Mouse (Mus musculus) lung, embryonic 14.5 days (tissue): ENCODE data around the gene Fam213b. TPM values are rescaled to one million over a fixed set of nuclear protein-coding genes. Genes with fewer than 3 reads are reported as not detected.

Source experiments
- ATAC-seq: fragments of 200-750 bp; cut with Nextera tagmentation; 2 replicates; pipeline ENCODE4 v1.8.0; 2017; ENCODE audit warnings: mild to moderate bottlenecking, moderate TSS enrichment, moderate library complexity; ENCODE audit not compliant: insufficient read depth
- DNase-seq: peaks from one replicate; pipeline ENCODE4 v3.0.0-alpha.2; 2015
- H3K27ac ChIP-seq: fragments of 300-500 bp; sonication (generic); 2 replicates; pipeline ENCODE4 v1.5.1; 2014; ENCODE audit warnings: low read depth, mild to moderate bottlenecking, moderate library complexity
- H3K27me3 ChIP-seq: fragments of 300-500 bp; sonication (generic); 2 replicates; pipeline ENCODE4 v1.6.1; 2014; ENCODE audit warnings: low read length, control low read depth; ENCODE audit not compliant: insufficient read depth
- H3K36me3 ChIP-seq: fragments of 300-500 bp; sonication (generic); 2 replicates; pipeline ENCODE4 v1.6.1; 2014; ENCODE audit warnings: control low read depth; ENCODE audit not compliant: insufficient read depth
- H3K4me1 ChIP-seq: fragments of 300-500 bp; sonication (generic); 2 replicates; pipeline ENCODE4 v1.6.1; 2014; ENCODE audit warnings: antibody characterized with exemption, control low read depth; ENCODE audit not compliant: insufficient read depth
- H3K4me2 ChIP-seq: fragments of 300-500 bp; sonication (generic); 2 replicates; pipeline ENCODE4 v1.6.1; 2014; ENCODE audit warnings: mild to moderate bottlenecking
- H3K4me3 ChIP-seq: fragments of 300-500 bp; sonication (generic); 2 replicates; pipeline ENCODE4 v1.5.1; 2014; ENCODE audit warnings: low read depth, low read length
- H3K9ac ChIP-seq: fragments of 300-500 bp; sonication (generic); 2 replicates; pipeline ENCODE4 v1.6.1; 2014
- H3K9me3 ChIP-seq: fragments of 300-500 bp; sonication (generic); 2 replicates; pipeline ENCODE4 v1.6.1; 2016; ENCODE audit warnings: low read depth, low read length, control low read depth
- CTCF ChIP-seq: IDR thresholded peaks from 2 replicates; pipeline ENCODE4 v1.5.1; 2016; ENCODE audit warnings: antibody characterized with exemption, low read depth
- WGBS: fragments of 180-500 bp; shearing (Covaris S2); extraction: QIAGEN DNeasy Blood & Tissue Kit; methylation state at CpG from one replicate; pipeline ENCODE4 v1.1.7; 2014; 5-methylcytosine and 5-hydroxymethylcytosine counted together
- polyA plus RNA-seq: library from polyadenylated mRNA; unstranded; fragments of >200 nt; fragmentation: Nextera tagmentation; extraction: Ambion mirVana; gene quantifications from 2 replicates; pipeline ENCODE4 v1.2.1, GENCODE M21; 2014

Fam213b gene
- polyA plus RNA-seq, 1 experiment from 2014 or later, result 39.9 TPM

DNA sequence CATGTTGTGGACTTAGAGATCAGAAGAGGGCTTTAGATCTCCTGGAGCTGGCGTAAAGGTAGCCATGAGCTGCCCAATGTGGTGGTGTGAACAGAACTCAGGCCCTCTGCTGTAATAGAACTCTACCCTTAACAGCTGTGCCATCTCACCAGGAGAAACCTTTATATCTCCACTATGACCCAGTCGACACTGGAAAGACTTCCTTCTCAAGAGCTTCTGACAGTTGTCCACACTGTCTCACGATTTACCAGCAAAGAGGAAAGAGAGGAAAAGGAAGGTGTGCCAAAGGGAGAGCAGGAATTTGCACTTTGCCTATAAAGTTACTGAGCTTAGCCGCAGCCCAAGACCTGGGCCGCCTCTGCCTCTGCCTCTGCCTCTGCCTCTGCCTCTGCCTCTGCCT, 42.9 kb upstream of the Fam213b start:
- Histone ChIP-seq H3K36me3 (no peaks in the 10 kb centered on the region), H3K27me3 (no peaks in the 10 kb centered on the region), H3K4me1 (no peaks in the 10 kb centered on the region), H3K9me3 (no peaks in the 10 kb centered on the region), H3K4me3 (no peak overlapping the region), H3K4me2 (no peak overlapping the region), H3K27ac (no peak overlapping the region), H3K9ac (no peak overlapping the region)
- no peak for DNase-seq
- 93% methylated on average over 5 of the region's 5 CpGs for WGBS
- no peak for ATAC-seq
- no peak for TF ChIP-seq CTCF

DNA sequence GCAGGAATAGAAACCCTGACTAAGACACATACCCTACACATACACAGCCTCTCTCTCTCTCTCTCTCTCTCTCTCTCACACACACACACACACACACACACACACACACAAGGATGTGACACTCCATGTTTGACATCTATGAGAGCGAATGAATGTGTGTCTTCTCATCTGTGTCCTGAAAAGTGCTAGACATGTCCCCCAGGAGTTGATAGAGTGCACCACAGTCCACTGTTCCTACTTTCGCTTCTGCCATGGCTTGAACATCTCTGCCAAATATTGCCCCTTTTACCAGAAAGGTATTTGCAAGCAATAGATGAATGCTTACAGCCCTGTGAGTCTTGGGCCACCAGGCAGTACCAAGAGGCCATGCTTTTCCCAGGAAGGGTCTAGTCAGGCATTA, 41.2 kb upstream of the Fam213b start:
- TF ChIP-seq CTCF, result no peak
- H3K4me3 ChIP-seq, result no peak overlapping the region
- H3K4me2 ChIP-seq, result no peak overlapping the region
- no peak overlapping the region for H3K27ac ChIP-seq
- no peaks in the 10 kb centered on the region for H3K36me3 ChIP-seq
- no peaks in the 10 kb centered on the region for H3K9me3 ChIP-seq
- H3K4me1 ChIP-seq, result no peaks in the 10 kb centered on the region
- H3K9ac ChIP-seq, result no peak overlapping the region
- 76% methylated on average over 2 of the region's 2 CpGs for WGBS
- no peaks in the 10 kb centered on the region for H3K27me3 ChIP-seq
- DNase-seq, result no peak
- ATAC-seq, result no peak

DNA sequence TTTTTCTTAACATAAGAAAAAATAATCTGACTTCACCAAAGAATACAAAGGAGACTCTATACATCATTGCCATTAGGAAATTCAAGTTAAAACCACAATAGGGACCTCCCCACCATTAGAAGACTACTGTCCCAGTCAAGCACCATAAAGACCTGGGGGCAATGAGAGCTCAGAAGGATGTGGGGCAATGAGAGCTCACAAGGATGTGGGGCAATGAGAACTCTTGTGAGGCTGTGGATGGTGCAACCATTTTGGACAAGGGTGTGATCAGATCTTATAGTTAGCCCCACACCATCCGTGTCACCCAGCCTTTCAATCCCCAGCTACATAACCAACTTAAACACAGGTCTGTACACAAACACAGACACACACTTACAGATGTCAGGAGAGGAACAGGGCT, 38.8 kb upstream of the Fam213b start:
- 61% methylated on average over 1 of the region's 1 CpGs for WGBS
- DNase-seq, result no peak
- Histone ChIP-seq H3K27me3 (no peaks in the 10 kb centered on the region), H3K4me3 (no peak overlapping the region), H3K36me3 (no peaks in the 10 kb centered on the region), H3K9ac (no peak overlapping the region), H3K9me3 (no peaks in the 10 kb centered on the region), H3K27ac (no peak overlapping the region), H3K4me2 (no peak overlapping the region), H3K4me1 (no peaks in the 10 kb centered on the region)
- ATAC-seq, result no peak
- TF ChIP-seq CTCF, result no peak

DNA sequence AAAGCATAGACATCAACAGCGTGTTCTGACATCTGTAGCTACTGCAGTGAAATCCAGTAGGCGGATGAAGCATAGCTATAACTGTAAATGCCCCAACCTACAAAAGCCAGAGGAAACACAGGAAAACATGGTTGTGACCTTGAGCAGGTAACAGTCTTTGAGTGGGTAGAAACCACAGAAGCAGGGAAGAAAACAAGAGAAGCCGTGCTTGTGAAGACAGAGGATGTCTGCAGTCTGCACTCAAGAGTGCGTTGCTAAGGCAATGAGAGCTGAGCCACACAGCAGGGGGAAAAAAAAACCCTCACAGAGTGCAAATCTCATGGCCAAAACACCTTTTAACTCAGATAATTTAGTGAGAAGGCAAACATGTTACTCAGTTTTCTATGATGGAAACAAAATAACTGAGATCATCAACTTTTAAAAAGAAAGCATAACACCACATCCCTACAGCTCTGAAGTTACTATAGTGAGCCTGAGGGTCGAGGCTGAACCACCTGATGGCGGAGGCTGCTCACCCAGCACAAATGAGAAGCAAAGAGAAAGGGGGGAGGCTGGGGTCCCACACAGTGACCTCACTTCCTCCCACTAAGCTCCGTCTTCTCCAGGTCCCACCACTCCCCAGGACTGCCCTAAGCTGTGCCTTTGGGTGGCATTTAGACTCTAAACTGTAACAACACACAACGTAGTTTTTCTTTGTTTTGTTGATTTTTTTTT, 37.8 kb upstream of the Fam213b start:
- Histone ChIP-seq H3K4me1 (no peaks in the 10 kb centered on the region), H3K4me2 (no peak overlapping the region), H3K9me3 (no peaks in the 10 kb centered on the region), H3K9ac (no peak overlapping the region), H3K27me3 (no peaks in the 10 kb centered on the region), H3K27ac (no peak overlapping the region), H3K4me3 (no peak overlapping the region), H3K36me3 (no peaks in the 10 kb centered on the region)
- 51% methylated on average over 8 of the region's 8 CpGs for WGBS
- DNase-seq, result no peak
- no peak for ATAC-seq
- TF ChIP-seq CTCF, result no peak

DNA sequence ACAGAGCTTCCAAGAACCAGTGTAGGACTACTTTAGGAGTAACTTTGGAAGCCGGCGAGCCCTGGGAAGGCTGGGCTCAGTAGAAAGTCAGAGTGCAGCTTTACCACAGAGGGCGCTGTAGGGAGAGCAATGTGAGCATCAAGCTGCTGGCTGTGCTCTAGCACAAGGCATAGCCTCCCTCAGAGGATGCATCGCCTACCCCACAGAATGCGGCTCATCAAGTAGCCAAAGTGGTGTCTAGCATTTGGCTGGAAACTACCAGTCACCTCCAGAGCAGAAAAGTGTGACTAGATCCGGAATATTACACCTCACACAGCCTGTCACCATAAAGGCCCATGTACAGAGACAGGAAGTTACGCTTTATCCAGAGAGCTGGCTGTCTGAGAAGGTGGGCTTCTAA, 36.9 kb upstream of the Fam213b start:
- Histone ChIP-seq H3K4me2 (no peak overlapping the region), H3K4me3 (no peak overlapping the region), H3K4me1 (no peaks in the 10 kb centered on the region), H3K9ac (no peak overlapping the region), H3K27ac (no peak overlapping the region), H3K9me3 (no peaks in the 10 kb centered on the region), H3K27me3 (no peaks in the 10 kb centered on the region), H3K36me3 (no peaks in the 10 kb centered on the region)
- ATAC-seq (no peak), DNase-seq (no peak)
- 72% methylated on average over 7 of the region's 7 CpGs for WGBS
- TF ChIP-seq CTCF, result peak; percentile 7; the same call in 1 of the 2 replicates

DNA sequence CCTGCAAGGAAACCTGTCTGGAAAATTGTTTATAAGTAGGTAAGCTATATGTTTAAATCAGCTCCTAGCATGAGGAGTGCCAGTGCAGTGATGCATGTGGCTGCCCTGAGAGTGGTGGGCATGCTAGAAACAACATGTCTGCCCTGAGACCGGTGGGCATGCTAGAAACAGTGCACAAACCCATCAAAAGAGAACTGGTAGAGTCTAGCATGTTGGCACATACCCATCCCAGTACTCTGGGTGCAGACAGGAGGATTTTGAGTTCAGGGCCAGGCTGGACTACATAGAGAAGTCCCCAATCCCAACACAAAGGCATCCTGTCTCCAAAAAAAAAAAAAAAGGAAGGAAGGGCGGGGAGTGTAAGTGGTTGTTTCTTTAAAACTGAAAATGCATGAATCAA, 35.9 kb upstream of the Fam213b start:
- no peaks in the 10 kb centered on the region for H3K36me3 ChIP-seq
- no peak overlapping the region for H3K4me3 ChIP-seq
- no peaks in the 10 kb centered on the region for H3K27me3 ChIP-seq
- TF ChIP-seq CTCF, result no peak
- no peak overlapping the region for H3K4me2 ChIP-seq
- H3K9ac ChIP-seq, result no peak overlapping the region
- ATAC-seq (no peak), DNase-seq (no peak)
- no peaks in the 10 kb centered on the region for H3K9me3 ChIP-seq
- H3K27ac ChIP-seq, result no peak overlapping the region
- no peaks in the 10 kb centered on the region for H3K4me1 ChIP-seq
- 82% methylated on average over 2 of the region's 2 CpGs for WGBS

DNA sequence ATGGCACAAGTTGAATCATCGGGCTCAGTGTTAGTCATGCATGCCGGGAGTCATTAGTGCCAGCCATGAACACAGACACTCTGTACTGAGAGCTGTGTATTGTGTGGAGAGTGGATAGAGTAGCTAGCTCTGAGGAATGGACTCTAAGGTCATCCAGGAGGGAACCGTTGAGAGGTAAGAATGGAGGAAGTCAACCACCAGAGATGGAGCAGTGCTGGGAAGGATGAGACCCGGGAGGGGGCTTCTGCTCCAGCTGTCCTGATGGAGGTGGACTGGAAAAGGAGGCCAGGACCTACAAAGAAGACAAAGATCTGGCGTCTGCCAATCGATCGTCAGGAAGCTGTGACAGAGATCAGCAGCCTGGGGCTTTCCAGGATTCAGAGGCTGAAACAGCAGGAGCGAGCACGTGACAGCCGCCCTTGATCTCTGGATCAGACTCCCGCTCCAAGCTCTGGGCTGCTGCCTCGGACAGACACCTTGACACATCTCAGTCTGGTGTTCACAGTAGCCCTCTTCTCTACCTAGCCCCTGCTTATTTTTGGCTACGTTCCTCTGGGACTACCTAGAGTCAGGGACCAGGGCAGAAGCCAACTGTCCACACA, 34.5 kb upstream of the Fam213b start:
- Histone ChIP-seq H3K27ac (no peak overlapping the region), H3K36me3 (no peaks in the 10 kb centered on the region), H3K4me1 (peaks cover under 1% of the 10 kb centered on the region; the same call in 1 of the 2 replicates), H3K9me3 (no peaks in the 10 kb centered on the region), H3K4me3 (no peak overlapping the region), H3K9ac (no peak overlapping the region), H3K27me3 (no peaks in the 10 kb centered on the region), H3K4me2 (no peak overlapping the region)
- no peak for TF ChIP-seq CTCF
- WGBS, result 51% methylated on average over 13 of the region's 13 CpGs
- ATAC-seq (no peak), DNase-seq (no peak)
